Mouse (Mus musculus): ENCODE results near the gene Cyp17a1. TPM values are rescaled to one million over a fixed set of nuclear protein-coding genes. Genes with fewer than 3 reads are reported as not detected.

Gene Cyp17a1
- polyA plus RNA-seq, 1 experiment, result 0.25 TPM

- DNase-seq (ENCODE audit: low read depth, low spot score), result no peak
- 87% methylated on average over 12 of the region's 12 CpGs for WGBS
These were observed 26.9 kb downstream of the Cyp17a1 start for GRCm38 (mm10) chr19:46646041-46646481.

- WGBS, result 27% methylated on average over 12 of the region's 12 CpGs
- DNase-seq (ENCODE audit: low read depth, low spot score), result no peak
These were observed 28.0 kb downstream of the Cyp17a1 start for GRCm38 (mm10) chr19:46644793-46645602.

- DNase-seq (ENCODE audit: low read depth, low spot score), result no peak
- WGBS, result 74% methylated on average over 10 of the region's 10 CpGs
These were observed 28.6 kb downstream of the Cyp17a1 start for GRCm38 (mm10) chr19:46644343-46644792.

- no peak for DNase-seq (ENCODE audit: low read depth, low spot score)
- WGBS, result 74% methylated on average over 5 of the region's 5 CpGs
These were observed 29.7 kb downstream of the Cyp17a1 start for GRCm38 (mm10) chr19:46643236-46643635.

- WGBS, result 56% methylated on average over 22 of the region's 22 CpGs
These were observed 30.7 kb downstream of the Cyp17a1 start for GRCm38 (mm10) chr19:46642136-46642753.

GRCm38 (mm10) chr19:46641420-46642085 lies 31.4 kb downstream of the Cyp17a1 start:
- 31% methylated on average over 19 of the region's 19 CpGs for WGBS

More at GRCm38 (mm10) chr19:46642136-46642753, 30.7 kb downstream of the Cyp17a1 start:
- no peak for DNase-seq (ENCODE audit: low read depth, low spot score)

GRCm38 (mm10) chr19:46640780-46641179 lies 32.2 kb downstream of the Cyp17a1 start:
- no peak for DNase-seq (ENCODE audit: low read depth, low spot score)
- WGBS, result 89% methylated on average over 8 of the region's 8 CpGs

More at GRCm38 (mm10) chr19:46641420-46642085, 31.4 kb downstream of the Cyp17a1 start:
- no peak for DNase-seq (ENCODE audit: low read depth, low spot score)

GRCm38 (mm10) chr19:46639496-46639895 lies 33.5 kb downstream of the Cyp17a1 start:
- WGBS, result 82% methylated on average over 14 of the region's 14 CpGs
- DNase-seq (ENCODE audit: low read depth, low spot score), result no peak

- DNase-seq (ENCODE audit: low read depth, low spot score), result no peak
These were observed 33.9 kb downstream of the Cyp17a1 start for GRCm38 (mm10) chr19:46639053-46639452.

GRCm38 (mm10) chr19:46637598-46637997 lies 35.4 kb downstream of the Cyp17a1 start:
- WGBS, result 79% methylated on average over 6 of the region's 6 CpGs
- no peak for DNase-seq (ENCODE audit: low read depth, low spot score)

- DNase-seq (ENCODE audit: low read depth, low spot score), result no peak
- 75% methylated on average over 9 of the region's 9 CpGs for WGBS
These were observed 37.2 kb downstream of the Cyp17a1 start for GRCm38 (mm10) chr19:46635766-46636165.

GRCm38 (mm10) chr19:46631637-46632036 lies 41.3 kb downstream of the Cyp17a1 start:
- 87% methylated on average over 9 of the region's 9 CpGs for WGBS

GRCm38 (mm10) chr19:46629807-46630206 lies 43.2 kb downstream of the Cyp17a1 start:
- 73% methylated on average over 9 of the region's 9 CpGs for WGBS
- DNase-seq (ENCODE audit: low read depth, low spot score), result no peak

More at GRCm38 (mm10) chr19:46631637-46632036, 41.3 kb downstream of the Cyp17a1 start:
- no peak for DNase-seq (ENCODE audit: low read depth, low spot score)

GRCm38 (mm10) chr19:46628403-46628802 lies 44.6 kb downstream of the Cyp17a1 start:
- WGBS, result 77% methylated on average over 10 of the region's 10 CpGs
- DNase-seq (ENCODE audit: low read depth, low spot score), result no peak

- no peak for DNase-seq (ENCODE audit: low read depth, low spot score)
- WGBS, result 72% methylated on average over 10 of the region's 10 CpGs
These were observed 47.5 kb downstream of the Cyp17a1 start for GRCm38 (mm10) chr19:46625519-46625918.

GRCm38 (mm10) chr19:46625015-46625414 lies 48.0 kb downstream of the Cyp17a1 start:
- DNase-seq (ENCODE audit: low read depth, low spot score), result no peak
- whole genome bisulfite sequencing, result 95% methylated on average over 12 of the region's 12 CpGs

- 68% methylated on average over 19 of the region's 19 CpGs for WGBS
- DNase-seq (ENCODE audit: low read depth, low spot score), result no peak
These were observed 48.9 kb downstream of the Cyp17a1 start for GRCm38 (mm10) chr19:46623790-46624772.

- DNase-seq (ENCODE audit: low read depth, low spot score), result no peak
These were observed 49.7 kb downstream of the Cyp17a1 start for GRCm38 (mm10) chr19:46623194-46623667.

GRCm38 (mm10) chr19:46622659-46623193 lies 50.2 kb downstream of the Cyp17a1 start:
- no peak for DNase-seq (ENCODE audit: low read depth, low spot score)
- 60% methylated on average over 12 of the region's 12 CpGs for WGBS

More at GRCm38 (mm10) chr19:46623194-46623667, 49.7 kb downstream of the Cyp17a1 start:
- 35% methylated on average over 16 of the region's 16 CpGs for WGBS

Data from large intestine, adult 2 months (tissue).